Mouse (Mus musculus) neural tube, embryonic 11.5 days (tissue): ENCODE results near the gene Stat5b. TPM values are rescaled to one million over a fixed set of nuclear protein-coding genes. Genes with fewer than 3 reads are reported as not detected.

Source experiments
- ATAC-seq: fragments of 200-750 bp; cut with Nextera tagmentation; 2 replicates; pipeline ENCODE4 v1.8.0; 2017; ENCODE audit warnings: moderate number of reproducible peaks, mild to moderate bottlenecking, moderate TSS enrichment, moderate library complexity; ENCODE audit not compliant: insufficient read depth, low FRiP score, low TSS enrichment
- DNase-seq: peaks from one replicate; pipeline ENCODE4 v3.0.0-alpha.2; 2015; ENCODE audit warnings: low spot score
- H3K27ac ChIP-seq: fragments of 300-500 bp; sonication (generic); 2 replicates; pipeline ENCODE4 v1.5.1; 2014; ENCODE audit warnings: low read depth, mild to moderate bottlenecking, low read length
- H3K27me3 ChIP-seq: fragments of 300-500 bp; sonication (generic); 2 replicates; pipeline ENCODE4 v1.6.1; 2014; ENCODE audit warnings: mild to moderate bottlenecking, low read length, mixed read lengths; ENCODE audit not compliant: control insufficient read depth, insufficient read depth
- H3K36me3 ChIP-seq: fragments of 300-500 bp; sonication (generic); 2 replicates; pipeline ENCODE4 v1.6.1; 2014; ENCODE audit warnings: mild to moderate bottlenecking, low read length, moderate library complexity, mixed read lengths; ENCODE audit not compliant: control insufficient read depth, insufficient read depth
- H3K4me1 ChIP-seq: fragments of 300-500 bp; sonication (generic); 2 replicates; pipeline ENCODE4 v1.6.1; 2014; ENCODE audit warnings: low read length, mixed read lengths; ENCODE audit not compliant: control insufficient read depth, insufficient read depth
- H3K4me2 ChIP-seq: fragments of 300-500 bp; sonication (generic); 2 replicates; pipeline ENCODE4 v1.6.1; 2014; ENCODE audit warnings: low read depth, mild to moderate bottlenecking, moderate library complexity
- H3K4me3 ChIP-seq: fragments of 300-500 bp; sonication (generic); 2 replicates; pipeline ENCODE4 v1.5.1; 2014; ENCODE audit warnings: low read depth, low read length
- H3K9ac ChIP-seq: fragments of 300-500 bp; sonication (generic); 2 replicates; pipeline ENCODE4 v1.6.1; 2014; ENCODE audit warnings: mild to moderate bottlenecking, low read length
- H3K9me3 ChIP-seq: fragments of 300-500 bp; sonication (generic); 2 replicates; pipeline ENCODE4 v1.6.1; 2016; ENCODE audit warnings: low read length; ENCODE audit not compliant: control insufficient read depth
- WGBS: fragments of 180-500 bp; shearing (Covaris S2); extraction: QIAGEN DNeasy Blood & Tissue Kit; methylation state at CpG from one replicate; pipeline ENCODE4 v1.1.7; 2014; 5-methylcytosine and 5-hydroxymethylcytosine counted together
- polyA plus RNA-seq: library from polyadenylated mRNA; unstranded; fragments of >200 nt; fragmentation: Nextera tagmentation; extraction: Ambion mirVana; gene quantifications from 2 replicates; pipeline ENCODE4 v1.2.1, GENCODE M21; 2014

The Stat5b gene
- polyA plus RNA-seq, 1 experiment from 2014 or later = 18.3 TPM

GRCm38 (mm10) chr11:100842025-100842424 lies 8.5 kb downstream of the Stat5b start:
- ATAC-seq (no peak), DNase-seq (no peak)
- Histone ChIP-seq H3K27me3 (no peaks in the 10 kb centered on the region), H3K36me3 (no peaks in the 10 kb centered on the region), H3K4me1 (no peaks in the 10 kb centered on the region), H3K27ac (no peak overlapping the region), H3K4me3 (no peak overlapping the region), H3K9ac (no peak overlapping the region), H3K4me2 (no peak overlapping the region), H3K9me3 (no peaks in the 10 kb centered on the region)
- WGBS = 85% methylated on average over 7 of the region's 7 CpGs

GRCm38 (mm10) chr11:100840866-100841265 lies 9.7 kb downstream of the Stat5b start:
- 82% methylated on average over 12 of the region's 12 CpGs for WGBS
- Histone ChIP-seq H3K4me2 (no peak overlapping the region), H3K4me1 (no peaks in the 10 kb centered on the region), H3K27ac (no peak overlapping the region), H3K4me3 (no peak overlapping the region), H3K9ac (no peak overlapping the region), H3K9me3 (no peaks in the 10 kb centered on the region), H3K27me3 (no peaks in the 10 kb centered on the region), H3K36me3 (no peaks in the 10 kb centered on the region)
- no peak for ATAC-seq
- DNase-seq = no peak

GRCm38 (mm10) chr11:100839523-100839922 lies 11.0 kb downstream of the Stat5b start:
- Histone ChIP-seq H3K27ac (no peak overlapping the region), H3K4me2 (no peak overlapping the region), H3K36me3 (no peaks in the 10 kb centered on the region), H3K27me3 (no peaks in the 10 kb centered on the region), H3K4me3 (no peak overlapping the region), H3K4me1 (no peaks in the 10 kb centered on the region), H3K9ac (no peak overlapping the region), H3K9me3 (no peaks in the 10 kb centered on the region)
- ATAC-seq = no peak
- WGBS = 80% methylated on average over 8 of the region's 8 CpGs
- no peak for DNase-seq

GRCm38 (mm10) chr11:100838894-100839293 lies 11.6 kb downstream of the Stat5b start:
- 94% methylated on average over 9 of the region's 9 CpGs for WGBS
- Histone ChIP-seq H3K4me2 (no peak overlapping the region), H3K36me3 (no peaks in the 10 kb centered on the region), H3K27ac (no peak overlapping the region), H3K27me3 (no peaks in the 10 kb centered on the region), H3K9ac (no peak overlapping the region), H3K9me3 (no peaks in the 10 kb centered on the region), H3K4me3 (no peak overlapping the region), H3K4me1 (no peaks in the 10 kb centered on the region)
- DNase-seq (no peak), ATAC-seq (no peak)

- Histone ChIP-seq H3K4me3 (no peak overlapping the region), H3K27ac (no peak overlapping the region), H3K4me2 (no peak overlapping the region), H3K9me3 (no peaks in the 10 kb centered on the region), H3K36me3 (no peaks in the 10 kb centered on the region), H3K27me3 (no peaks in the 10 kb centered on the region), H3K4me1 (no peaks in the 10 kb centered on the region), H3K9ac (no peak overlapping the region)
- ATAC-seq (no peak), DNase-seq (no peak)
- 81% methylated on average over 9 of the region's 9 CpGs for WGBS
Measured at GRCm38 (mm10) chr11:100836923-100837702, 13.4 kb downstream of the Stat5b start.

GRCm38 (mm10) chr11:100833466-100833865 lies 17.1 kb downstream of the Stat5b start:
- ATAC-seq (no peak), DNase-seq (no peak)
- WGBS = 75% methylated on average over 7 of the region's 7 CpGs
- H3K4me3 ChIP-seq = no peak overlapping the region
- no peak overlapping the region for H3K27ac ChIP-seq
- H3K9ac ChIP-seq = no peak overlapping the region
- H3K27me3 ChIP-seq = no peaks in the 10 kb centered on the region
- no peaks in the 10 kb centered on the region for H3K9me3 ChIP-seq
- H3K4me1 ChIP-seq = no peaks in the 10 kb centered on the region
- H3K4me2 ChIP-seq = no peak overlapping the region
- no peaks in the 10 kb centered on the region for H3K36me3 ChIP-seq

GRCm38 (mm10) chr11:100831396-100831795 lies 19.1 kb downstream of the Stat5b start:
- WGBS = 84% methylated on average over 10 of the region's 10 CpGs
- ATAC-seq = no peak
- Histone ChIP-seq H3K4me2 (no peak overlapping the region), H3K27ac (no peak overlapping the region), H3K27me3 (no peaks in the 10 kb centered on the region), H3K9me3 (no peaks in the 10 kb centered on the region), H3K9ac (no peak overlapping the region), H3K4me1 (no peaks in the 10 kb centered on the region), H3K36me3 (no peaks in the 10 kb centered on the region), H3K4me3 (no peak overlapping the region)
- no peak for DNase-seq

GRCm38 (mm10) chr11:100829691-100830090 lies 20.8 kb downstream of the Stat5b start:
- DNase-seq (no peak), ATAC-seq (no peak)
- WGBS = 90% methylated on average over 12 of the region's 12 CpGs
- H3K27ac ChIP-seq = no peak overlapping the region
- no peaks in the 10 kb centered on the region for H3K9me3 ChIP-seq
- no peaks in the 10 kb centered on the region for H3K4me1 ChIP-seq
- H3K27me3 ChIP-seq = no peaks in the 10 kb centered on the region
- no peaks in the 10 kb centered on the region for H3K36me3 ChIP-seq
- H3K9ac ChIP-seq = no peak overlapping the region
- H3K4me2 ChIP-seq = no peak overlapping the region
- H3K4me3 ChIP-seq = no peak overlapping the region

- Histone ChIP-seq H3K9ac (no peak overlapping the region), H3K27ac (no peak overlapping the region), H3K27me3 (no peaks in the 10 kb centered on the region), H3K36me3 (no peaks in the 10 kb centered on the region), H3K4me3 (no peak overlapping the region), H3K4me2 (no peak overlapping the region), H3K4me1 (no peaks in the 10 kb centered on the region), H3K9me3 (no peaks in the 10 kb centered on the region)
- 76% methylated on average over 10 of the region's 10 CpGs for WGBS
- DNase-seq = no peak
- ATAC-seq = no peak
Measured at GRCm38 (mm10) chr11:100828676-100829151, 21.8 kb downstream of the Stat5b start.
